ENCODE assay signal across 8 mouse cellular contexts in the genomic region with DNA sequence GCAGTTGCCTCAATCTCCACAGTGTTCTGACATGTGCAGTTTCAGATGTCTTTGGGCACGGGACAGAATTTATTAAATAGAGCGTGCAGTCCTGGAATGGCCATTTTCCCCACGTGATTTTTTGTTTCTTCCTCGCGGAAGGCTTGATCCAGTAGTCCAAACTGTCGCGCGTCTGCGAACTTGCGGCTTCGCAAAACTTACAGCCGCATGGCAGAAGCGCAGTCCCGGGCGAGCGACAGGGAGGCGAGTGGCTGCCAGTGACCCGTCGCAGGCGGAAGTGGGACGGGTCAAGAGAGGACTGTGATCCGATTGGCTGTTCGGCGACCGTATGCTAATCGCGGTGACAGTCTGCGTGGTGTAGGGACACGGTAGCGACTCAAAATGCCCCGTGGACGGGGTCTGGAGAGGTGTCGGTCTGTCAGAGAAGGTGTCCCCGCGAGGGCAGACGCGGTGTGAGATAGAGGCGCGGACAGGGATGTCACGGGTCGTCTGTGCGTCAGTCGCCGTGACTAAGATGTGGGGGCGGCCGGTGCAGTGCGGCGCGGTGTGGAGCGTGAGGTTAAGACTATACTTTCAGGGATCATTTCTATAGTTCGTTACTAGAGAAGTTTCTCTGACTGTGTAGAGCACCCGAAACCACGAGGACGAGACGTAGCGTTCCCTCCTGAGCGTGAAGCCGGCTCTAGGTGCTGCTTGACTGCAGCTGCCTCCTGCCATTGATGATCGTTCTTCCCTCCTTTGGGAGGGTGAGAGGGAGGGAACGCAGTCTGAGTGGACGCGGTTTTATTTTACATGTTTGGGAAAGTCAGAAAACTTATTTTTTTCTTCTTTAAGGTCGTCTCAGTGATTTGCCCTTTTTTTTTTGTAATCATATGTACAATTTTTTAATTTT.
DNase-seq lines count a peak whose midpoint lies in the region; ATAC-seq and TF ChIP-seq lines count a peak whose summit lies in the region.
"Not testable (repeated sequence)": the region's sequence is repeated elsewhere in the genome, so short reads cannot be mapped to it uniquely, and the experiment has no call there.

No protein-coding gene starts in this region.

- peak overlapping the region; percentile 44 for H3K4me3 ChIP-seq in erythroblast, embryonic 14.5 days (replicated peaks)
- H3K4me3 ChIP-seq in heart, embryonic 12.5 days: peak overlapping the region; percentile 35
- H3K4me3 ChIP-seq in kidney, embryonic 15.5 days (replicated peaks): peak overlapping the region; percentile 40
- not testable (repeated sequence) for H3K4me3 ChIP-seq in liver, adult 2 months (ENCODE audit: insufficient read depth, low read depth, low read length)

- peak overlapping the region; percentile 66 for H3K4me2 ChIP-seq in heart, embryonic 12.5 days
- peak overlapping the region; percentile 69 for H3K4me2 ChIP-seq in kidney, embryonic 15.5 days

- not testable (repeated sequence) for H3K36me3 ChIP-seq in erythroblast, embryonic 14.5 days (ENCODE audit: control insufficient read depth); heart, embryonic 12.5 days; kidney, embryonic 15.5 days; liver, adult 2 months (ENCODE audit: control insufficient read depth, insufficient read depth, low read length)

- peaks cover 30% of the 10 kb centered on the region for H3K4me1 ChIP-seq in erythroblast, embryonic 14.5 days (ENCODE audit: control insufficient read depth)
- peaks cover 15% of the 10 kb centered on the region for H3K4me1 ChIP-seq in heart, embryonic 12.5 days (replicated peaks)
- H3K4me1 ChIP-seq in kidney, embryonic 15.5 days: peaks cover 19% of the 10 kb centered on the region
- not testable (repeated sequence) for H3K4me1 ChIP-seq in liver, adult 2 months (ENCODE audit: control insufficient read depth, insufficient read depth, low read length)

- H3K9ac ChIP-seq in heart, embryonic 12.5 days: peak overlapping the region; percentile 62
- H3K9ac ChIP-seq in kidney, embryonic 15.5 days: peak overlapping the region; percentile 37
- H3K9ac ChIP-seq in liver, adult 2 months (ENCODE audit: low read depth, low read length): peak overlapping the region; percentile 49; the same call in 1 of the 2 replicates

- not testable (repeated sequence) for TF ChIP-seq POLR2A in brain, embryonic 14.5 days (IDR thresholded peaks at IDR 0.05; ENCODE audit: borderline replicate concordance, extremely low read depth, insufficient read depth, insufficient read length, poor library complexity, severe bottlenecking); liver, adult 2 months (IDR thresholded peaks at IDR 0.05; ENCODE audit: extremely low read depth, insufficient read depth, low read length)

- not testable (repeated sequence) for H3K79me2 ChIP-seq in liver, adult 2 months (ENCODE audit: control insufficient read depth, insufficient read depth, low read length)

- not testable (repeated sequence) for H3K9me3 ChIP-seq in erythroblast, embryonic 14.5 days (ENCODE audit: control insufficient read depth, low read length); heart, embryonic 12.5 days (replicated peaks); kidney, embryonic 15.5 days (replicated peaks)

- H3K27ac ChIP-seq in heart, embryonic 12.5 days (ENCODE audit: poor library complexity, severe bottlenecking): peak overlapping the region; percentile 3; the same call in 1 of the 2 replicates
- peak overlapping the region; percentile 61; the same call in 1 of the 2 replicates for H3K27ac ChIP-seq in kidney, embryonic 15.5 days
- not testable (repeated sequence) for H3K27ac ChIP-seq in liver, adult 2 months (replicated peaks; ENCODE audit: insufficient read depth, low read depth, low read length)

- H3K27me3 ChIP-seq in erythroblast, embryonic 14.5 days (ENCODE audit: control insufficient read depth); heart, embryonic 12.5 days (replicated peaks); kidney, embryonic 15.5 days; liver, adult 2 months (ENCODE audit: control insufficient read depth, insufficient read depth, low read length): not testable (repeated sequence)

- DNase-seq in CD4-positive helper T cell, adult 2 months (ENCODE audit: low read depth, low spot score): peak; percentile 84
- DNase-seq in brain, embryonic 14.5 days (ENCODE audit: low read depth): peak; percentile 91
- peak; percentile 89 for DNase-seq in liver, adult 2 months (ENCODE audit: extremely low read depth, low read depth, low spot score)
- DNase-seq in spleen, postnatal 36 days (ENCODE audit: low spot score in 2 of 2): peak; percentile 78 to 79

- under 1% methylated on average over 26 of the region's 63 CpGs for WGBS in heart, embryonic 12.5 days
- WGBS in kidney, embryonic 15.5 days: under 1% methylated on average over 32 of the region's 63 CpGs
- WGBS in liver, adult 2 months: under 1% methylated on average over 27 of the region's 63 CpGs

- not testable (repeated sequence) for TF ChIP-seq CTCF in brain, embryonic 14.5 days (IDR thresholded peaks at IDR 0.05; ENCODE audit: borderline replicate concordance, extremely low read depth, insufficient read depth, insufficient read length); liver, adult 2 months (IDR thresholded peaks at IDR 0.05; ENCODE audit: low read depth, low read length)

- ATAC-seq in heart, embryonic 12.5 days (ENCODE audit: insufficient number of reproducible peaks, low FRiP score): peak; percentile 99
- ATAC-seq in kidney, embryonic 15.5 days (replicated peaks; ENCODE audit: low FRiP score): peak; percentile 99
- ATAC-seq in monocyte, adult 5-6 weeks (replicated peaks; ENCODE audit: insufficient number of reproducible peaks, low FRiP score, low TSS enrichment, poor library complexity, severe bottlenecking): peak; percentile 100
